Mouse (Mus musculus) urinary bladder, adult 18-20 months (tissue): ENCODE measurements around the gene Tha1.

Source experiments
- DNase-seq, 2 experiments: peaks; one replicate each; pipeline ENCODE4 v3.0.0; 2022; ENCODE audit warnings: low spot score in 2 of 2, mixed read lengths in 2 of 2

Tha1 gene

DNA sequence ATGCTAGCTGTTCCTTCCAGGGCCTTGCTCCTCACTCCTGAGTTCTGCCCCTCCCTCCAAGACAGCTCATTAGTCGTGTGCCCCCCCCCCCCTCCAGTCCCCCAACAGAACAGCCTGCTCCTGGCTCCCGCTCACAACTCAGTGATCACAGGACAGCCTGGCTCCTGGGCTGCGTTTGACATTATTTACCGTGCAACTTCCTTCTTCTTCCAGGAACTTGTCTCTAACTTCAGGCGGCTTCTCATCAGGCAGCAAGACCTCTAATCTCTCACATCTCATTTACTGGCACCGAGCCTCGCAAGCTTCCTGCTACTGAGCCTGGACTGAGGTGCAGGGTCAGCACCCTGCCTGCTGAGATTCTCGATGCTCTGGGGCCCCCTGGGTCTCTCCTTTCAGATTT, 8.5 kb upstream of the Tha1 start:
- peak; percentile 43 to 52 for DNase-seq

GRCm38 (mm10) chr11:117880977-117881358, 7.7 kb upstream of the Tha1 start:
- DNase-seq, result no peak

- no peak for DNase-seq
These were observed 7.2 kb upstream of the Tha1 start for GRCm38 (mm10) chr11:117880336-117880976.

DNA sequence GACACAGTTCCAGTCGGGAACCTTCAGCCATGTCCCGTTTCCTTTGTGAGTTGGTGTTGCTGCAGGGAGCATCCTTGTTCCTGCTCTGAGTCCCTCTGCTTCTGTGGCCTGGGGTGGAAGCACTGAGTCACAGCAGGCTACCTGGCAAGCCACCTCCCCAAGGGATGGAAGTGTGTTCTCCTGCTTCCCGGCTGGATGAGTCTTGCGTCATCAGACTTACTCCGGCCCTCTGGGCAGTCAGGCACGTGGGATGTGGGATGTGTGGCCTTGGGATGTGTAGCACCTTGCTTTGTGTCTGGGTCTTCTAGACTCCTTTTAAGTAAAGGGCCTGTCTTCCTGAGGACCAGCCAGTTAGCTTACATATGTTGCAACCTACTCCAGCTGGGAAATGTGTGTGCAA, 6.4 kb upstream of the Tha1 start:
- no peak for DNase-seq

- DNase-seq, result no peak
These were observed 5.6 kb upstream of the Tha1 start for GRCm38 (mm10) chr11:117878892-117879291.

GRCm38 (mm10) chr11:117877917-117878745, 4.8 kb upstream of the Tha1 start:
- DNase-seq, result no peak

- no peak for DNase-seq
These were observed 2.4 kb upstream of the Tha1 start for GRCm38 (mm10) chr11:117875681-117876080.

DNA sequence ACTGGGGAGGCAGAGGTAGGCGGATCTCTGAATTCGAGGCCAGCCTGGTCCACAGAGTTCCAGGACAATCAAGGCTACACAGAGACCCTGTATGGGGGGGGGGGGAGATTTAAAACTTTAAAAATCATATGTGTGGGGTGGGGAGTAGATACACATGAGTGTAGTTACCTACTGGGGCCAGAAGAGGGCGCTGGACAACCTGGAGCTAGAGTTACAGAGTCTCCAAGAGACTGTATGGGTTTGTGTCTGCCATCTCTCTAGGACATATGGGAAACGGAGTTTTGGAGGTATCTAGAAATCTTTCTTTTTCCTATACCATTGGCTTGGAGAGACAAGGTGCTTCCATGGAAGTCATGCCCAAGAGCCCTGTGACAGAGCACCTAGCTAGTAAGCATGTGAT, 1.1 kb upstream of the Tha1 start:
- no peak for DNase-seq

- no peak for DNase-seq
These were observed 1.2 kb downstream of the Tha1 start for GRCm38 (mm10) chr11:117871911-117872584.

- no peak for DNase-seq
These were observed 1.9 kb downstream of the Tha1 start for GRCm38 (mm10) chr11:117871376-117871775.

- peak; percentile 35 to 57 for DNase-seq
These were observed 2.5 kb downstream of the Tha1 start for GRCm38 (mm10) chr11:117870688-117871365.

- DNase-seq, result no peak
These were observed 7.3 kb downstream of the Tha1 start for GRCm38 (mm10) chr11:117865988-117866387.

- DNase-seq, result no peak
These were observed 8.5 kb downstream of the Tha1 start for GRCm38 (mm10) chr11:117864805-117865204.

DNA sequence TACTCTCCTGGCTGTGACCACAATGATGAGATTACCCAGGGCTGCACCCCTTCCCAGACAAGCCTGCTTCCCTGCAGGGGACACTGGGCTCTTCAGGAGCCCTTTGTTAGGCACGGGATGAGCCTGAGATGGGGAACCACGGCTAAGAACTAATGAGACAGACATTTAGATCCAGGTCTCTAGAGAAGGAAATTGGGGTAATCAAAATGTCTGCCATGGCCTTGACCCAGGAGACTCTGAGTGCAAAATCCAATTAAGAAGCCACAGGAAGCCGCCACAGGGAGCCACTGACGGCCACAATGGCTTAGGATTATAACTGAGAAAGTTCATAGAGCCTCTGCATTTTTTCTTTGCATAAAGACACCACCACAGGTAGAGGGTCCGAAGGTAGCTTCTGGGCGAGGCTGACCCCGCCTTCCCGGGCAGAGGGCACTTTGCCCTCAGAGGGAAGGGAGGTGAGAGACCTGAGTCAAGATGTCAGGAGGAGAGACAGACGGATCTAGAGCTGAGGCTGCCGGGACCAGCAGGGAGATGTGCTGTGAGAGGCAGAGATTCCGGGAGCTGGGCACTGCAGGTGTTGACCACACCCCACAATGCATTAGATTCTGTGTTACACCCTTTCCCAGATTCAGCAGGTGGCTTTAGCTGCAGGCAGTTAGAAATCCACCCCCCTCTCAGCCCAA, 10.0 kb downstream of the Tha1 start:
- no peak for DNase-seq

- no peak for DNase-seq
These were observed 12.7 kb downstream of the Tha1 start, which contains the start of gene Tmem235 for GRCm38 (mm10) chr11:117860601-117861000. Gene Tmem235 (plus strand): TSS chr11:117860752.

- no peak for DNase-seq
These were observed 14.9 kb downstream of the Tha1 start for GRCm38 (mm10) chr11:117858392-117858791.

- DNase-seq, result no peak
These were observed 15.8 kb downstream of the Tha1 start for GRCm38 (mm10) chr11:117857462-117857861.

GRCm38 (mm10) chr11:117855975-117856374, 17.3 kb downstream of the Tha1 start:
- no peak for DNase-seq

DNA sequence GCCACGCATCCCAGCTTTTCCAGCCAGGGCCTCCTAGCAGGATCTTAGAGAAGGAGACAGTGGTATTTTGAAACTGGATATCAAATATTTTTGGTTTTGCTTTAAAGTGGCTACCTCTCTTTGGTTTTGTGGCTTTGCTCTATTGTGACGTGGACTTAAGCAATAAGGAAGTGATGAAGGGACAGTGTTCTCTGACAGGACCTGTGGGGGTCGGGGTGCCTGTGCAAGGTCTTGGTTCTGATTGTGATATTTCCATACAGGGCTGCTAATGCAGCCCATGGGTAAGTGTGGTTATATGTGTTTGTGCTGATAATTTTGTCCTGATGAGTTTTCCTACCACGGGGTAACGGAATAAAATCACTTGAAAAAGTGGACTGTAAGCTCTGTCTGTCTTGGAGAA, 17.9 kb downstream of the Tha1 start:
- no peak for DNase-seq

DNA sequence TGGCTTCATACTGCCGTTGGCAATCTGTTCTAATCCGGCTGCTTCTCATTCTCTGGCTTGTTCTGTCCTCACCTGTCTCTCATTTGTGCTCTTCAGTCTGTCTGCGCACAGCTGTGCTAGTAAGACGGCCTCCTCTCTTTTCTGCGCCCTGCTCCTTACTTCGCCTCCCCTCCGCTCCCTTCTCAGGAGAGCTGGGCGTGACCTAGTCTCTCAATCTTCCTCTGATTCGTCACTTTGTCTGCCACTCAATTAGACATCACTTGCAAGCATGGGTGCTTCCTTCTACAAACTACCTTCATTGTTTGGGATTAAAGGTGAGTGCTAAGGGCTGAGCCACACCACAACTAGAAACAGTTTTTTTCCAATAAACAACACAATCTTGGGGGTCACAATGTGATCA, 19.0 kb downstream of the Tha1 start:
- DNase-seq, result no peak

- no peak for DNase-seq
These were observed 20.4 kb downstream of the Tha1 start for GRCm38 (mm10) chr11:117852875-117853274.
